Mouse (Mus musculus) heart, adult 18-20 months (tissue): ENCODE results near the gene Pxmp4. TPM values are rescaled to one million over a fixed set of nuclear protein-coding genes. Genes with fewer than 3 reads are reported as not detected.

Source experiments
- DNase-seq, 2 experiments: peaks; one replicate each; pipeline ENCODE4 v3.0.0; 2021 to 2022; ENCODE audit warnings: mixed read lengths in 1 of 2
- total RNA-seq, 2 experiments: library from RNA; stranded (reverse); gene quantifications; 2 replicates each; pipeline ENCODE4 v1.2.3; 2021

The Pxmp4 gene
- total RNA-seq, 2 experiments from 2014 or later = 22.6 to 25.6 TPM

GRCm38 (mm10) chr2:154613118-154614115 lies 9.9 kb upstream of the Pxmp4 start, which contains the start of the genes Zfp341 and 4930519P11Rik:
Gene Zfp341 (plus strand): TSS chr2:154613297.
Gene 4930519P11Rik (minus strand): TSS chr2:154613437.
- peak; percentile 88 to 94 for DNase-seq

- DNase-seq = no peak
Observed at GRCm38 (mm10) chr2:154609050-154609767, 5.7 kb upstream of the Pxmp4 start.

GRCm38 (mm10) chr2:154606965-154607364 lies 3.5 kb upstream of the Pxmp4 start:
- DNase-seq = no peak

GRCm38 (mm10) chr2:154604156-154604555 lies 648 bp upstream of the Pxmp4 start:
- no peak for DNase-seq

- no peak for DNase-seq
Observed at GRCm38 (mm10) chr2:154603007-154603637, 386 bp downstream of the Pxmp4 start.

- DNase-seq = no peak
Observed at GRCm38 (mm10) chr2:154601324-154601723, 2.2 kb downstream of the Pxmp4 start.

- DNase-seq = no peak
Observed at GRCm38 (mm10) chr2:154600586-154600985, 2.9 kb downstream of the Pxmp4 start.

GRCm38 (mm10) chr2:154597399-154597798 lies 6.1 kb downstream of the Pxmp4 start:
- DNase-seq = no peak

- DNase-seq = peak; percentile 26 to 51
Observed at GRCm38 (mm10) chr2:154595775-154596174, 7.7 kb downstream of the Pxmp4 start.

GRCm38 (mm10) chr2:154593025-154593424 lies 10.5 kb downstream of the Pxmp4 start:
- peak; percentile 55 to 65 for DNase-seq

- no peak for DNase-seq
Observed at GRCm38 (mm10) chr2:154591239-154591638, 12.3 kb downstream of the Pxmp4 start.

- no peak for DNase-seq
Observed at GRCm38 (mm10) chr2:154589051-154589450, 14.5 kb downstream of the Pxmp4 start.

GRCm38 (mm10) chr2:154586405-154586804 lies 17.1 kb downstream of the Pxmp4 start:
- peak in 1 of 2 experiments; percentile 37 for DNase-seq

GRCm38 (mm10) chr2:154584931-154585601 lies 18.4 kb downstream of the Pxmp4 start:
- no peak for DNase-seq

- DNase-seq = no peak
Observed at GRCm38 (mm10) chr2:154583906-154584872, 19.3 kb downstream of the Pxmp4 start.

- no peak for DNase-seq
Observed at GRCm38 (mm10) chr2:154581421-154581820, 22.1 kb downstream of the Pxmp4 start.

- peak; percentile 54 to 67 for DNase-seq
Observed at GRCm38 (mm10) chr2:154580586-154580985, 22.9 kb downstream of the Pxmp4 start.

GRCm38 (mm10) chr2:154577744-154578067 lies 25.8 kb downstream of the Pxmp4 start:
- DNase-seq = no peak

GRCm38 (mm10) chr2:154576876-154577743 lies 26.4 kb downstream of the Pxmp4 start:
- no peak for DNase-seq

- no peak for DNase-seq
Observed at GRCm38 (mm10) chr2:154574271-154574670, 29.2 kb downstream of the Pxmp4 start.
